Mouse (Mus musculus): ENCODE results near the gene Acad9. TPM values are rescaled to one million over a fixed set of nuclear protein-coding genes. Genes with fewer than 3 reads are reported as not detected.

The Acad9 gene
- polyA plus RNA-seq (2014; fragmentation: Nextera tagmentation; extraction: Ambion mirVana), result 77.3 and 82.5 TPM in 2 replicates

- peak within 1 kb of the TSS; percentile 81 for H3K9ac ChIP-seq
- H3K9me3 ChIP-seq (ENCODE audit: control insufficient read depth, low read length), result no peaks in the 10 kb centered on the region
- peak; percentile 99 for DNase-seq (ENCODE audit: low spot score)
- peak; percentile 99 for ATAC-seq (ENCODE audit: low FRiP score)
- peaks cover 21% of the 10 kb centered on the region for H3K4me1 ChIP-seq (replicated peaks; ENCODE audit: control insufficient read depth, insufficient read depth, low read length)
- WGBS, result under 1% methylated on average over 49 of the region's 49 CpGs
- H3K4me3 ChIP-seq (replicated peaks; ENCODE audit: low read length), result peak within 1 kb of the TSS; percentile 71
- H3K27me3 ChIP-seq (ENCODE audit: control insufficient read depth, insufficient read depth, low read length), result 0 out of 2 replicates have a peak, but pooled peaks cover 10% of the 10 kb centered on the region
- H3K27ac ChIP-seq, result peak within 1 kb of the TSS; percentile 74
- peaks cover 13% of the 10 kb centered on the region for H3K36me3 ChIP-seq (replicated peaks; ENCODE audit: control insufficient read depth, insufficient read depth)
- peak within 1 kb of the TSS; percentile 78 for H3K4me2 ChIP-seq (replicated peaks)
Observed at GRCm38 (mm10) chr3:36065843-36066651, at the start of gene Acad9. TSS of gene Acad9 (plus strand) at chr3:36065979.

- DNase-seq (ENCODE audit: low spot score) (no peak), ATAC-seq (ENCODE audit: low FRiP score) (no peak)
- H3K4me1 ChIP-seq (replicated peaks; ENCODE audit: control insufficient read depth, insufficient read depth, low read length), result no peaks in the 10 kb centered on the region
- no peak overlapping the region for H3K9ac ChIP-seq
- H3K27ac ChIP-seq, result no peak overlapping the region
- H3K4me3 ChIP-seq (replicated peaks; ENCODE audit: low read length), result no peak overlapping the region
- no peaks in the 10 kb centered on the region for H3K36me3 ChIP-seq (replicated peaks; ENCODE audit: control insufficient read depth, insufficient read depth)
- WGBS, result 84% methylated on average over 6 of the region's 6 CpGs
- H3K9me3 ChIP-seq (ENCODE audit: control insufficient read depth, low read length), result no peaks in the 10 kb centered on the region
- no peak overlapping the region for H3K4me2 ChIP-seq (replicated peaks)
- H3K27me3 ChIP-seq (ENCODE audit: control insufficient read depth, insufficient read depth, low read length), result no peaks in the 10 kb centered on the region
Observed at GRCm38 (mm10) chr3:36025732-36026131, 40.0 kb upstream of the Acad9 start.

- no peaks in the 10 kb centered on the region for H3K36me3 ChIP-seq (replicated peaks; ENCODE audit: control insufficient read depth, insufficient read depth)
- no peaks in the 10 kb centered on the region for H3K27me3 ChIP-seq (ENCODE audit: control insufficient read depth, insufficient read depth, low read length)
- H3K9me3 ChIP-seq (ENCODE audit: control insufficient read depth, low read length), result no peaks in the 10 kb centered on the region
- no peak overlapping the region for H3K4me3 ChIP-seq (replicated peaks; ENCODE audit: low read length)
- H3K27ac ChIP-seq, result no peak overlapping the region
- no peak overlapping the region for H3K4me2 ChIP-seq (replicated peaks)
- DNase-seq (ENCODE audit: low spot score) (no peak), ATAC-seq (ENCODE audit: low FRiP score) (no peak)
- WGBS, result 93% methylated on average over 4 of the region's 4 CpGs
- H3K4me1 ChIP-seq (replicated peaks; ENCODE audit: control insufficient read depth, insufficient read depth, low read length), result no peaks in the 10 kb centered on the region
- H3K9ac ChIP-seq, result no peak overlapping the region
Observed at GRCm38 (mm10) chr3:36029993-36030392, 35.8 kb upstream of the Acad9 start.

GRCm38 (mm10) chr3:36031740-36032510, 33.9 kb upstream of the Acad9 start:
- peak; percentile 46; the same call in 1 of the 2 replicates for ATAC-seq (ENCODE audit: low FRiP score)
- peak; percentile 23 for DNase-seq (ENCODE audit: low spot score)

GRCm38 (mm10) chr3:36044520-36044919, 21.3 kb upstream of the Acad9 start:
- DNase-seq (ENCODE audit: low spot score) (no peak), ATAC-seq (ENCODE audit: low FRiP score) (no peak)
- Histone ChIP-seq H3K4me3 (replicated peaks; ENCODE audit: low read length) (no peak overlapping the region), H3K9me3 (ENCODE audit: control insufficient read depth, low read length) (no peaks in the 10 kb centered on the region), H3K4me1 (replicated peaks; ENCODE audit: control insufficient read depth, insufficient read depth, low read length) (no peaks in the 10 kb centered on the region), H3K4me2 (replicated peaks) (no peak overlapping the region), H3K9ac (no peak overlapping the region), H3K27ac (no peak overlapping the region), H3K27me3 (ENCODE audit: control insufficient read depth, insufficient read depth, low read length) (no peaks in the 10 kb centered on the region), H3K36me3 (replicated peaks; ENCODE audit: control insufficient read depth, insufficient read depth) (no peaks in the 10 kb centered on the region)

More at GRCm38 (mm10) chr3:36031740-36032510, 33.9 kb upstream of the Acad9 start:
- Histone ChIP-seq H3K36me3 (replicated peaks; ENCODE audit: control insufficient read depth, insufficient read depth) (no peaks in the 10 kb centered on the region), H3K27me3 (ENCODE audit: control insufficient read depth, insufficient read depth, low read length) (no peaks in the 10 kb centered on the region), H3K4me2 (replicated peaks) (no peak overlapping the region), H3K9me3 (ENCODE audit: control insufficient read depth, low read length) (no peaks in the 10 kb centered on the region), H3K9ac (no peak overlapping the region), H3K4me1 (replicated peaks; ENCODE audit: control insufficient read depth, insufficient read depth, low read length) (no peaks in the 10 kb centered on the region), H3K4me3 (replicated peaks; ENCODE audit: low read length) (no peak overlapping the region), H3K27ac (no peak overlapping the region)
- WGBS, result 73% methylated on average over 6 of the region's 6 CpGs

GRCm38 (mm10) chr3:36045086-36045485, 20.7 kb upstream of the Acad9 start:
- no peak overlapping the region for H3K27ac ChIP-seq
- 84% methylated on average over 4 of the region's 4 CpGs for WGBS
- no peaks in the 10 kb centered on the region for H3K9me3 ChIP-seq (ENCODE audit: control insufficient read depth, low read length)
- no peak overlapping the region for H3K9ac ChIP-seq
- DNase-seq (ENCODE audit: low spot score) (peak; percentile 12), ATAC-seq (ENCODE audit: low FRiP score) (no peak)
- H3K27me3 ChIP-seq (ENCODE audit: control insufficient read depth, insufficient read depth, low read length), result no peaks in the 10 kb centered on the region
- no peaks in the 10 kb centered on the region for H3K4me1 ChIP-seq (replicated peaks; ENCODE audit: control insufficient read depth, insufficient read depth, low read length)
- H3K4me3 ChIP-seq (replicated peaks; ENCODE audit: low read length), result no peak overlapping the region
- H3K4me2 ChIP-seq (replicated peaks), result no peak overlapping the region
- H3K36me3 ChIP-seq (replicated peaks; ENCODE audit: control insufficient read depth, insufficient read depth), result no peaks in the 10 kb centered on the region

GRCm38 (mm10) chr3:36049106-36049505, 16.7 kb upstream of the Acad9 start:
- no peak overlapping the region for H3K27ac ChIP-seq
- H3K4me1 ChIP-seq (replicated peaks; ENCODE audit: control insufficient read depth, insufficient read depth, low read length), result no peaks in the 10 kb centered on the region
- H3K4me2 ChIP-seq (replicated peaks), result no peak overlapping the region
- DNase-seq (ENCODE audit: low spot score) (no peak), ATAC-seq (ENCODE audit: low FRiP score) (no peak)
- H3K27me3 ChIP-seq (ENCODE audit: control insufficient read depth, insufficient read depth, low read length), result no peaks in the 10 kb centered on the region
- 71% methylated on average over 1 of the region's 1 CpGs for WGBS
- no peak overlapping the region for H3K4me3 ChIP-seq (replicated peaks; ENCODE audit: low read length)
- no peak overlapping the region for H3K9ac ChIP-seq
- H3K9me3 ChIP-seq (ENCODE audit: control insufficient read depth, low read length), result no peaks in the 10 kb centered on the region
- H3K36me3 ChIP-seq (replicated peaks; ENCODE audit: control insufficient read depth, insufficient read depth), result no peaks in the 10 kb centered on the region

GRCm38 (mm10) chr3:36053447-36053846, 12.3 kb upstream of the Acad9 start, which contains the start of gene Ccdc144b:
TSS of gene Ccdc144b (minus strand) at chr3:36053547.
- 94% methylated on average over 6 of the region's 6 CpGs for WGBS
- H3K36me3 ChIP-seq (replicated peaks; ENCODE audit: control insufficient read depth, insufficient read depth), result no peaks in the 10 kb centered on the region
- H3K9ac ChIP-seq, result no peak within 1 kb of the TSS
- no peaks in the 10 kb centered on the region for H3K27me3 ChIP-seq (ENCODE audit: control insufficient read depth, insufficient read depth, low read length)
- no peak within 1 kb of the TSS for H3K27ac ChIP-seq
- no peaks in the 10 kb centered on the region for H3K4me1 ChIP-seq (replicated peaks; ENCODE audit: control insufficient read depth, insufficient read depth, low read length)
- DNase-seq (ENCODE audit: low spot score), result peak; percentile 9
- H3K9me3 ChIP-seq (ENCODE audit: control insufficient read depth, low read length), result no peaks in the 10 kb centered on the region
- no peak for ATAC-seq (ENCODE audit: low FRiP score)
- no peak within 1 kb of the TSS for H3K4me2 ChIP-seq (replicated peaks)
- H3K4me3 ChIP-seq (replicated peaks; ENCODE audit: low read length), result no peak within 1 kb of the TSS

- H3K4me2 ChIP-seq (replicated peaks), result no peak overlapping the region
- no peak overlapping the region for H3K27ac ChIP-seq
- H3K4me1 ChIP-seq (replicated peaks; ENCODE audit: control insufficient read depth, insufficient read depth, low read length), result peaks cover 2% of the 10 kb centered on the region; the same call in 1 of the 2 replicates
- ATAC-seq (ENCODE audit: low FRiP score) (no peak), DNase-seq (ENCODE audit: low spot score) (peak; percentile 78)
- WGBS, result 31% methylated on average over 8 of the region's 8 CpGs
- no peak overlapping the region for H3K9ac ChIP-seq
- H3K9me3 ChIP-seq (ENCODE audit: control insufficient read depth, low read length), result no peaks in the 10 kb centered on the region
- 0 out of 2 replicates have a peak, but pooled peaks cover 10% of the 10 kb centered on the region for H3K27me3 ChIP-seq (ENCODE audit: control insufficient read depth, insufficient read depth, low read length)
- no peak overlapping the region for H3K4me3 ChIP-seq (replicated peaks; ENCODE audit: low read length)
- no peaks in the 10 kb centered on the region for H3K36me3 ChIP-seq (replicated peaks; ENCODE audit: control insufficient read depth, insufficient read depth)
Observed at GRCm38 (mm10) chr3:36060096-36060850, 5.5 kb upstream of the Acad9 start.

Data from hindbrain, embryonic 14.5 days (tissue).